Mouse (Mus musculus) urinary bladder, postnatal 25 days (tissue): ENCODE measurements around the gene Lce3f.

Source experiments
- DNase-seq: peaks from one replicate; pipeline ENCODE4 v3.0.0; 2022; ENCODE audit warnings: low spot score

Lce3f gene

DNA sequence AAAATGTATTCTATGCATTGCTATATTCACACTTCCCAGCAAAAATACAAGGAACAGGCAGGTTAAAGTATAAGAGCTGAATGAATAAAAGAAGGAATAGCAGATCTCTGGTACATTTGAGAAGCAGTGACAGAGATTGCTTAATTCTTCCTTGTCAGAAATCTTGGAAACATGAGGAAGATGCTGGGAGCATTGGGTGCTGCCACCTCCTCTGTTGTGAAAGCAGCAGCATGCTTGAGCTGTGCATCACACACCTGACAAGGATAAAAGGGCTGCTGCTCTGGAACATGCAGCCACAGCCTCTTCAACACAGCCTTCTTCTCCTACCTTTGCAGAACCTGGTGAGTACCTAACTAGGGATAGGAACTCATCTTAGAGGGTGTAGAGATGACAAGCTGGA, at the start of gene Lce3f:
Gene Lce3f, plus strand, starts transcription at position 301 of the 400 bp plus-strand sequence.
- DNase-seq, result no peak

GRCm38 (mm10) chr3:92944186-92944585, 47.8 kb upstream of the Lce3f start, which contains the start of gene Lce3c:
Lce3c (plus strand) TSS chr3:92944486.
- DNase-seq, result no peak

- no peak for DNase-seq
These were observed 34.9 kb upstream of the Lce3f start, which contains the start of gene Lce3d for GRCm38 (mm10) chr3:92957090-92957489. Lce3d (plus strand) TSS chr3:92957390.

DNA sequence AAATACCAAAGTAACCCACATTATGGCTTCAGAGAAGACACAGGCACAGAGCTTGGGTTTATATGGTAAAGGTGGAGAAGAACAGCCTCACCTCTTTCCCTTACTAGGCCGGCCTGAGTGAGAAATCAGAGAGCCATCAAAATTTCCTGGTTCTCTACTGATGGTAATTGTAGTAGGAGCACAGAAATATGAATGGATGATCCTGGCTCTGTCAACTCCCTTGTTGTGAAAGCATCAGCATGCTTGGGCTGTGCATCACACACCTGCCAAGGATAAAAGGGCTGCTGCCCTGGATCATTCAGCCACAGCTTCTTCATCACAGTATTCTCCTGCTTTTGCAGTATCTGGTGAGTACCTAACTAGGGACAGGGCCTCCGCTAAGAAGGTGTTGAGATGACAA, 25.3 kb upstream of the Lce3f start, which contains the start of gene Lce3e:
Gene Lce3e, plus strand, starts transcription at position 301 of the 400 bp plus-strand sequence.
- no peak for DNase-seq

GRCm38 (mm10) chr3:92978484-92978883, 13.5 kb upstream of the Lce3f start:
- no peak for DNase-seq

- peak; percentile 65 for DNase-seq
These were observed 6.7 kb downstream of the Lce3f start for GRCm38 (mm10) chr3:92998691-92999090.

- DNase-seq, result no peak
These were observed 8.6 kb downstream of the Lce3f start for GRCm38 (mm10) chr3:93000621-93001020.

GRCm38 (mm10) chr3:93002843-93003242, 10.8 kb downstream of the Lce3f start:
- DNase-seq, result no peak

- peak; percentile 8 for DNase-seq
These were observed 22.4 kb downstream of the Lce3f start for GRCm38 (mm10) chr3:93014378-93014801.

DNA sequence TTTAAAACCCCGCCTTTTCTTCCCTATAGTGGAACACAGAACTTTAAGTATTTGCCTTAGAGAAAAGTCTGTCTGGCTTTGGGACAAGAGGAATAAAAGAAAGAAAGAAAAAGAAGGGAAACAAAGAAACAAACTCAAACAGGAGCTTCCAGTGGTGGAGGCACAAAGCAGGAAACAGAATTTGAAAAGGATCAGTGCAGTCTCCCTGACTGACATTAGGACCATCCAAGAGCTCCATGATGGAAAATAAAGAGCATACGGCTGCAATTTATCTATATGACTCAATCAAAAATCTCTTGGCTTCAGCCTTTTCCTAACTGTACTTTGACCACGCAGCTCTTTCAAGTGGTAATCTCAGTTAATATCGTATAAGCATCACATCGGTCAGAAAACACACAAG, 22.8 kb downstream of the Lce3f start:
- DNase-seq, result no peak

DNA sequence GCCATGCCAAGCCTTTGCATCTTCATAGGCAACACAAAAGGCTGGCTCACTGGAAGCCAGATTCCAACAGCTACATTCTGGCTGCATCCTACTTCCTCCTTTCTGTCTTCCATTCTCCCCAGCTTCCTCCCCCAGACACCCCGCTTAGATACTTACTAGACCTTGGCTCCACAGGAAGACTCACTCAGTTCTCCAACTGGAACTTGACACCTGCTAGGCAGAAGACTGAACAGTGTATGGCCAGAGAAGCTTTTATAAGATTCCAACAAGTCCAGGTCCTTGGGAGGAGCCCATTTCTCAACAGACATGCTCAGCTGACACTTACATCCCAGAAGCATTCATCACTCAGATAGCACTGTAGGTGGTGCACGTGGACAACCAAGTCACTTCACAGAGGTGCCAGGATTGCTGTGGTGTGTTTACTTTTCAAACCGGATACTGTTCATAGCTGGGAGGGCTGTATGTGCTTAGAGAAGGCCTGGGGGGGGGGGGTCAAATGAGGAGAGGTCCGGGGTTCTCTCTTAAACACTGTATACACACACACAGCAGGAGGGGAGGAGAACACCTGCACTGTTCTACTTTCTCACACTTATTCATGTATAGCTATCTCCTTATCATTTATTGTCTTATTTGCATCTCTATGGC, 23.6 kb downstream of the Lce3f start, which contains the start of gene Crct1:
Gene Crct1, minus strand, starts transcription at position 228 of the 645 bp plus-strand sequence.
- no peak for DNase-seq

DNA sequence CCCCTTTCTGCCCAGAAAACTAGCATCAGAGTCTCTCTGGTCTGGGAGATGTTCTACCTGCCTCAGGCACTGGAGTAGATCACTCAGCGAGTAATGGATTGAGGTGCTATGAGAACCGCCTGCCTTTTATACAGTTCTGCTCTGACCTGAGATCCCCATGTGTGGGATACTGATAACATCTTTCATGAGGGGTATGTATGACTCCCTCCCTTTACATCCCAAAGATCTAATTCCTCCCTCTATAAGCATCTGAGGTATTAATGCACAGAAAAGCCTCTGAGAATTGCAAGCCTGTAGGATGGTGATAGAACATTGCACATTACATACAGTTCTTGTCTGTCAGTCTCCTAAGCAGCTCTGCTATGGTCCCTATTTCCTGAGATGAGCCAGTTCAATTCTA, 26.9 kb downstream of the Lce3f start, which contains the start of gene Lce1m:
Gene Lce1m, minus strand, starts transcription at position 101 of the 400 bp plus-strand sequence.
- no peak for DNase-seq

DNA sequence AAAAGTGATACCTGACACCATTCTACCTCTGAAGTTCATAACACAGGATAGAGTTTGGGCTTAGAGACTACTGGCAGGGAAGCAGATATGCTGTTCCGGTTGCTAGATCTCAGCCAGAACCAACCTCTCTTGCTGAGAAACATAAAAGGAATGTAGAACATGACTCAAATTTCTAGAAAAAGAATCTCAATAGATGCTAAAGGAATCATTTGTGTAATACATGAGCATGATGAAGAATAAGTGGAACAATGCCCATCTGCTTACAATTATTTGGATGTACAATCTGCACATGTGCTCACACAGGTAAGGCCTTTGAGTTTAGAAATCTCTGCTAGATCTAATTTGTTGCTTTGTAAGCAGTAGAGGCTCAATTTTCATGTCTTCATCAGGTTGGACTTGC, 29.1 kb downstream of the Lce3f start:
- no peak for DNase-seq

GRCm38 (mm10) chr3:93023411-93024184, 31.6 kb downstream of the Lce3f start:
- no peak for DNase-seq

- peak; percentile 17 for DNase-seq
These were observed 33.5 kb downstream of the Lce3f start for GRCm38 (mm10) chr3:93025486-93025885.

GRCm38 (mm10) chr3:93031450-93031849, 39.4 kb downstream of the Lce3f start:
- DNase-seq, result no peak
